Mouse (Mus musculus) hindbrain, embryonic 12.5 days (tissue): ENCODE measurements around the gene Axin2. TPM values are rescaled to one million over a fixed set of nuclear protein-coding genes. Genes with fewer than 3 reads are reported as not detected.
A peak's percentile ranks its signal among the peaks of the same experiment; 100 is the strongest.

Experiments used
- ATAC-seq: fragments of 200-750 bp; cut with Nextera tagmentation; 2 replicates; pipeline ENCODE4 v1.8.0; 2017; ENCODE audit warnings: moderate TSS enrichment; ENCODE audit not compliant: low FRiP score
- H3K27ac ChIP-seq: fragments of 300-500 bp; sonication (generic); 2 replicates; pipeline ENCODE4 v1.5.1; 2016; ENCODE audit warnings: mild to moderate bottlenecking
- H3K27me3 ChIP-seq: fragments of 300-500 bp; sonication (generic); 2 replicates; pipeline ENCODE4 v1.6.1; 2016; ENCODE audit warnings: mild to moderate bottlenecking
- H3K36me3 ChIP-seq: fragments of 300-500 bp; sonication (generic); 2 replicates; pipeline ENCODE4 v1.6.1; 2016; ENCODE audit warnings: mild to moderate bottlenecking
- H3K4me1 ChIP-seq: fragments of 300-500 bp; sonication (generic); 2 replicates; pipeline ENCODE4 v1.6.1; 2016
- H3K4me2 ChIP-seq: fragments of 300-500 bp; sonication (generic); replicated peaks from 2 replicates; pipeline ENCODE4 v1.6.1; 2016; ENCODE audit warnings: mild to moderate bottlenecking
- H3K4me3 ChIP-seq: fragments of 300-500 bp; sonication (generic); 2 replicates; pipeline ENCODE4 v1.5.1; 2016; ENCODE audit warnings: mild to moderate bottlenecking
- H3K9ac ChIP-seq: fragments of 300-500 bp; sonication (generic); 2 replicates; pipeline ENCODE4 v1.6.1; 2016; ENCODE audit warnings: mild to moderate bottlenecking, moderate library complexity
- H3K9me3 ChIP-seq: fragments of 300-500 bp; sonication (generic); replicated peaks from 2 replicates; pipeline ENCODE4 v1.6.1; 2016; ENCODE audit warnings: mild to moderate bottlenecking
- WGBS: fragments of 180-500 bp; shearing (Covaris S2); methylation state at CpG from one replicate; pipeline ENCODE4 v1.1.7; 2016; 5-methylcytosine and 5-hydroxymethylcytosine counted together
- polyA plus RNA-seq: library from polyadenylated mRNA; unstranded; fragments of >200 nt; fragmentation: Nextera tagmentation; extraction: Ambion mirVana; gene quantifications from 2 replicates; pipeline ENCODE4 v1.2.1, GENCODE M21; 2016

Axin2 gene
- polyA plus RNA-seq, 1 experiment from 2014 or later: 20.3 TPM

- no peak overlapping the region for H3K9ac ChIP-seq
- ATAC-seq: no peak
- H3K27me3 ChIP-seq: no peaks in the 10 kb centered on the region
- H3K36me3 ChIP-seq: peaks cover 61% of the 10 kb centered on the region
- peaks cover 70% of the 10 kb centered on the region for H3K4me1 ChIP-seq
- H3K4me2 ChIP-seq: 0 out of 2 replicates have a peak overlapping the region, but pooled peaks have one; percentile 32
- H3K27ac ChIP-seq: peak overlapping the region; percentile 80; the same call in 1 of the 2 replicates
- no peaks in the 10 kb centered on the region for H3K9me3 ChIP-seq
- 64% methylated on average over 18 of the region's 18 CpGs for WGBS
- H3K4me3 ChIP-seq: no peak overlapping the region
Observed at GRCm38 (mm10) chr11:108936016-108936792, 16.1 kb downstream of the Axin2 start.

GRCm38 (mm10) chr11:108940655-108941412 lies 20.7 kb downstream of the Axin2 start:
- no peaks in the 10 kb centered on the region for H3K27me3 ChIP-seq
- WGBS: 42% methylated on average over 19 of the region's 19 CpGs
- H3K9ac ChIP-seq: 0 out of 2 replicates have a peak overlapping the region, but pooled peaks have one; percentile 10
- H3K4me3 ChIP-seq: no peak overlapping the region
- peaks cover 75% of the 10 kb centered on the region for H3K36me3 ChIP-seq
- no peak; the same call in 1 of the 2 replicates for ATAC-seq
- H3K4me1 ChIP-seq: peaks cover 43% of the 10 kb centered on the region
- H3K27ac ChIP-seq: peak overlapping the region; percentile 68
- no peaks in the 10 kb centered on the region for H3K9me3 ChIP-seq
- H3K4me2 ChIP-seq: peak overlapping the region; percentile 11; the same call in 1 of the 2 replicates

- peaks cover 83% of the 10 kb centered on the region for H3K36me3 ChIP-seq
- 95% methylated on average over 18 of the region's 18 CpGs for WGBS
- H3K9ac ChIP-seq: 0 out of 2 replicates have a peak overlapping the region, but pooled peaks have one; percentile 4
- no peak for ATAC-seq
- H3K4me3 ChIP-seq: no peak overlapping the region
- H3K4me1 ChIP-seq: peaks cover 35% of the 10 kb centered on the region
- H3K27ac ChIP-seq: peak overlapping the region; percentile 49
- H3K4me2 ChIP-seq: no peak overlapping the region
- no peaks in the 10 kb centered on the region for H3K9me3 ChIP-seq
- no peaks in the 10 kb centered on the region for H3K27me3 ChIP-seq
Observed at GRCm38 (mm10) chr11:108941836-108942235, 21.7 kb downstream of the Axin2 start.

DNA sequence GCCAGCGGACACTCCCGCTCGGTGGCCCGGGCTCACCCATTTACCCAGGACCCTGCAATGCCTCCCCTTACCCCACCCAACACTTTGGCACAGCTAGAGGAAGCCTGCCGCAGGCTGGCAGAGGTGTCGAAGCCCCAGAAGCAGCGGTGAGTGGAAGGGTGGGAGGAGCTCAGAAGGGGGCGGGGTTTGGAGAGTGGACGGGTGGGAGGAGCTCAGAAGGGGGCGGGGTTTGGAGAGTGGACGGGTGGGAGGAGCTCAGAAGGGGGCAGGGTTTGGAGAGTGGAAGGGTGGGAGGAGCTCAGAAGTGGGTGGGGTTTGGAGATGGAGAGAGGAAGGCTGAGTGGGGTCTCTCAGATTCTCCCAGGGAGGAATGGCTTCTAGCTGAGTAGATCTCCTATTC lies 23.6 kb downstream of the Axin2 start:
- 85% methylated on average over 11 of the region's 11 CpGs for WGBS
- Histone ChIP-seq H3K27ac (no peak overlapping the region), H3K4me3 (no peak overlapping the region), H3K4me1 (peaks cover 44% of the 10 kb centered on the region), H3K9ac (no peak overlapping the region), H3K27me3 (no peaks in the 10 kb centered on the region), H3K36me3 (peaks cover 82% of the 10 kb centered on the region), H3K4me2 (no peak overlapping the region), H3K9me3 (no peaks in the 10 kb centered on the region)
- ATAC-seq: no peak

DNA sequence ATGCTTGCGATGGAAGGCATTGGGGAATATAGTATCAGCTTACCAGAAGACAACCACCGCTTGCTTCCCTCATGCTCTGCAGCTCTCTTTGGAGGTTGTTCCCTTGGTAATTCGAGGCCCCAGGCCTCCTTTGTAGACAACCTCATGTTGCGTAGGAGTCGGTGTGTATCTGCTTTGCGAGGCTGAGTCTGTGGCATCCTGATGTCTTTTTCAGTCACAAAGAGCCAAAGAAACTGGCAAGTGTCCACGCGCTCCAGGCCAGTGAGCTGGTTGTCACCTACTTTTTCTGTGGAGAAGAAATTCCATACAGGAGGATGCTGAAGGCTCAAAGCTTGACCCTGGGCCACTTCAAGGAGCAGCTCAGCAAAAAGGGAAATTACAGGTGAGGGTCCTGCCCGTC lies 25.5 kb downstream of the Axin2 start:
- Histone ChIP-seq H3K27me3 (no peaks in the 10 kb centered on the region), H3K36me3 (peaks cover 84% of the 10 kb centered on the region), H3K4me3 (no peak overlapping the region), H3K4me1 (peaks cover 28% of the 10 kb centered on the region), H3K9me3 (no peaks in the 10 kb centered on the region), H3K4me2 (no peak overlapping the region), H3K27ac (0 out of 2 replicates have a peak overlapping the region, but pooled peaks have one; percentile 26), H3K9ac (no peak overlapping the region)
- ATAC-seq: no peak
- 96% methylated on average over 9 of the region's 9 CpGs for WGBS

GRCm38 (mm10) chr11:108947425-108948184 lies 27.5 kb downstream of the Axin2 start:
- H3K9ac ChIP-seq: no peak overlapping the region
- no peaks in the 10 kb centered on the region for H3K9me3 ChIP-seq
- WGBS: 61% methylated on average over 20 of the region's 20 CpGs
- no peak overlapping the region for H3K4me2 ChIP-seq
- ATAC-seq: no peak
- peak overlapping the region; percentile 56; the same call in 1 of the 2 replicates for H3K27ac ChIP-seq
- H3K4me3 ChIP-seq: no peak overlapping the region
- peaks cover 19% of the 10 kb centered on the region for H3K4me1 ChIP-seq
- no peaks in the 10 kb centered on the region for H3K27me3 ChIP-seq
- H3K36me3 ChIP-seq: peaks cover 78% of the 10 kb centered on the region

DNA sequence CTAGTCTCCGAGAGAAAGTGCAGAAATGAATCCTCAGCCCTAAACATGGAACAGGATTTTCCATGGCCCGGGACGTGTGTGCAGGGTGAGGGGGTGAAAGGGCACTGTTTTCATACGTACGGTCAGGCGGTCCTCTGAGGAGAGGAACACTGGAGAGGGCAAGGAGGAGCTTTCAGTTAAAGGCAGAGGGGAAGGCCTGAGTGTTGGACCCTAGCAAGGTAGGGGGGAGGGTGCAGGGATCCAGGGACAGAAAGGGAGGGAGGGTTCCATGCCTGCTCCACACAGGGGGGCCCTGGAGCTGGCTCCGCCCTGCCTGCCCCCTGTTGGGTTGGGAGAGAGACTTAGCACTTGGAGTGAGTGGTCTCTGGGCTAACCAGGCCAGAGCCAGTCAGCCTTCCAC lies 28.4 kb downstream of the Axin2 start:
- no peak overlapping the region for H3K4me3 ChIP-seq
- peaks cover 19% of the 10 kb centered on the region for H3K4me1 ChIP-seq
- no peaks in the 10 kb centered on the region for H3K9me3 ChIP-seq
- ATAC-seq: 0 out of 2 replicates have a peak, but pooled peaks have one; percentile 30
- 69% methylated on average over 7 of the region's 7 CpGs for WGBS
- peaks cover 71% of the 10 kb centered on the region for H3K36me3 ChIP-seq
- H3K27me3 ChIP-seq: no peaks in the 10 kb centered on the region
- H3K9ac ChIP-seq: no peak overlapping the region
- peak overlapping the region; percentile 56 for H3K27ac ChIP-seq
- no peak overlapping the region for H3K4me2 ChIP-seq

GRCm38 (mm10) chr11:108948931-108949330 lies 28.8 kb downstream of the Axin2 start:
- 80% methylated on average over 10 of the region's 10 CpGs for WGBS
- peaks cover 67% of the 10 kb centered on the region for H3K36me3 ChIP-seq
- no peaks in the 10 kb centered on the region for H3K27me3 ChIP-seq
- peak overlapping the region; percentile 56 for H3K27ac ChIP-seq
- no peaks in the 10 kb centered on the region for H3K9me3 ChIP-seq
- no peak overlapping the region for H3K9ac ChIP-seq
- no peak overlapping the region for H3K4me3 ChIP-seq
- 0 out of 2 replicates have a peak, but pooled peaks have one; percentile 5 for ATAC-seq
- no peak overlapping the region for H3K4me2 ChIP-seq
- peaks cover 19% of the 10 kb centered on the region for H3K4me1 ChIP-seq

- H3K27me3 ChIP-seq: no peaks in the 10 kb centered on the region
- H3K36me3 ChIP-seq: peaks cover 33% of the 10 kb centered on the region
- no peak overlapping the region for H3K4me3 ChIP-seq
- no peak overlapping the region for H3K9ac ChIP-seq
- 73% methylated on average over 5 of the region's 5 CpGs for WGBS
- ATAC-seq: no peak
- peaks cover 13% of the 10 kb centered on the region for H3K4me1 ChIP-seq
- H3K9me3 ChIP-seq: no peaks in the 10 kb centered on the region
- no peak overlapping the region for H3K4me2 ChIP-seq
- H3K27ac ChIP-seq: no peak overlapping the region
Observed at GRCm38 (mm10) chr11:108952343-108952742, 32.2 kb downstream of the Axin2 start.

GRCm38 (mm10) chr11:108955943-108956342 lies 35.8 kb downstream of the Axin2 start:
- H3K4me1 ChIP-seq: peaks cover 16% of the 10 kb centered on the region
- no peaks in the 10 kb centered on the region for H3K27me3 ChIP-seq
- no peaks in the 10 kb centered on the region for H3K9me3 ChIP-seq
- no peak overlapping the region for H3K9ac ChIP-seq
- H3K4me3 ChIP-seq: no peak overlapping the region
- no peak overlapping the region for H3K27ac ChIP-seq
- ATAC-seq: no peak
- H3K36me3 ChIP-seq: peaks cover 3% of the 10 kb centered on the region; the same call in 1 of the 2 replicates
- H3K4me2 ChIP-seq: no peak overlapping the region
- WGBS: 93% methylated on average over 4 of the region's 4 CpGs

DNA sequence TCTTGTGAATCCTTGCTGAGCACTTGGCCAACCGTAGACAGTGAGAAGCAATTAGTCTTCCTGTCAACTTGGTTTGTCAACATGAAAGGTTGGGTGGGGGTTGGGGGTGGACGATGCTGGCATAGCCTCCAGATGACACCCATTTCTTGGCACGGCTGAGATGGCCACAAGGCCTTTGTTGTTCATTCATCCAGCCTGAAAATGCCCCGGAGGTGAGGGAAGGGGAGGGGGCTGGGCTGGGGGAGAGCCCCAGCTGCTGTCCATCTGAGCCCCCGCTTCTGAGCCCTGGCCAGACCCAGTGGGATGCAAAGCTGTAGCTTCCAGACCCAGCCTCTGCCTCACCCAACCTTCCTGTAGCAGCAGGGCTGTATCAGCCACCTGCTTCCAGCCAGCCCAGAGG lies 38.2 kb downstream of the Axin2 start:
- no peaks in the 10 kb centered on the region for H3K27me3 ChIP-seq
- peak overlapping the region; percentile 26; the same call in 1 of the 2 replicates for H3K27ac ChIP-seq
- no peak overlapping the region for H3K4me2 ChIP-seq
- H3K4me3 ChIP-seq: no peak overlapping the region
- no peaks in the 10 kb centered on the region for H3K36me3 ChIP-seq
- H3K9me3 ChIP-seq: no peaks in the 10 kb centered on the region
- H3K4me1 ChIP-seq: peaks cover 29% of the 10 kb centered on the region
- peak; percentile 91 for ATAC-seq
- H3K9ac ChIP-seq: no peak overlapping the region
- WGBS: 19% methylated on average over 5 of the region's 5 CpGs

DNA sequence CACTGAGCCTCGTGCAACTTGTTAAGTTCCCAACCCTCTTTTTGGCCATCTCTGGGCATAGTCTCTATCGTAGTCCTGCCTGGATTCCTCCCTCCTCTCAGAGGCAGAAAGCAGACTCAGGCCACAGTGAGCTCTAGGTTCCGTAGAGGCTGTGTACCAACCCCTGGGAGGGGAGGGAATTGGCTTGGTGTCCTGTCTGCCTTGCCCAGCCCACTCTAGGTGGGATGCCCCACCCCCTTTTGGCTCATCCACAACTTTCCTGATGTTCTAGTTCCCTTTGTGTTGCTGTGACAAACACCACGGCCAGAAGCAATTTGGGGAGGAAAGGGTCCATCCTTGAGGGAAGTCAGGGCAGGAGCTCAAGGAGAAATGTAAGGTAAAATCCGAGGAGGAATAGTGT lies 39.0 kb downstream of the Axin2 start:
- WGBS: 45% methylated on average over 5 of the region's 5 CpGs
- Histone ChIP-seq H3K27me3 (no peaks in the 10 kb centered on the region), H3K9me3 (no peaks in the 10 kb centered on the region), H3K4me3 (no peak overlapping the region), H3K9ac (no peak overlapping the region), H3K4me2 (no peak overlapping the region), H3K36me3 (no peaks in the 10 kb centered on the region), H3K27ac (peak overlapping the region; percentile 49), H3K4me1 (peaks cover 29% of the 10 kb centered on the region)
- no peak for ATAC-seq
